Mouse (Mus musculus): Measurements from ENCODE around the gene Dnajc15.
"Not testable (repeated sequence)": the region's sequence is repeated elsewhere in the genome, so short reads cannot be mapped to it uniquely, and the experiment has no call there.

The Dnajc15 gene

DNA sequence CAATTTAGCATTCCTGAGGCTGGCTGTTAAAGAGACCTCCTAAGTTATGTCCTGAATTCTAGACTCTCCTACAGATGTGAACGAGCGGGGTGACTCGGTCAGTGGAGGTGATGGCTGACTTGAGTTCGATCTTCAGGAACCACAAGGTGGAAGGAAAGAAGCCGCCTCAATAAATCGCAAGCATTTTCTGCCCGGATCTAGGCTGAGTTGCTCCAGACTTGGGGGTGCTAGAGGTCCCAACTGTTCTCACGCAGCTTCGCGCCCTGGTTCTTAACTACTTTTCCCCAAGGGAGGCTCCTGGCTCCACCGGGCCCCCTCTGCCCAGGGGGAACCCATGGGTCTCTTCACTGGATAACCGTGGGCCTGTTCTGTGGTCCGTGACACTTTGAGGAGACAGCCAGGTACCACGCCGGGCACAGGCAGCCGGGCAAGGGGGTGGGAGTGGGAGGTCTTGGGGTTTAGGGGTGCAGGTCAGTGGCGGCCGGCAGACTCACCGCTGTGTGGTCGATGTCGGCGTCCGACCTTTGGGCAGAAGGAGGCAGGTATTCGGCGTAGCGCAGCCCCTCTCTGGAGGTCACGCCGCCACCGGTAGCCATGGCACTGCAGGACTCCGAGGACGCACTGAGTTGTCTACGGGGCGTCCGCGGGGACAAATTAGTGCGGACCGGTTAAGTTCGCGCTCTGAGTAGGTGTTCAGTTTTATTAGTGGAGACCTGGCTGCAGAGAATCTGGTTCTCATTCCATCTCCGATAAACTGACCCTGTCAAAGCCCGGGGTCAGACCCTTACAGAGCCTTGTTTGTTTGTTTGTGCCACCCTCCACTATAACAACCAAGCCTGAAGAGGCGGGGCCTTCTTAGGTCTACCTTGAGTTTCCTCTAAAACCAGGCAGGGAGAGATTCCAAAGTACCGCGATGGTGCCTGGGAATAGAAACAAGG is at the start of gene Dnajc15:
TSS of gene Dnajc15 (minus strand) at position 822 of the 938 bp plus-strand sequence.
- DNase-seq (ENCODE audit: extremely low read depth, insufficient read length, low spot score), result peak; percentile 73

DNA sequence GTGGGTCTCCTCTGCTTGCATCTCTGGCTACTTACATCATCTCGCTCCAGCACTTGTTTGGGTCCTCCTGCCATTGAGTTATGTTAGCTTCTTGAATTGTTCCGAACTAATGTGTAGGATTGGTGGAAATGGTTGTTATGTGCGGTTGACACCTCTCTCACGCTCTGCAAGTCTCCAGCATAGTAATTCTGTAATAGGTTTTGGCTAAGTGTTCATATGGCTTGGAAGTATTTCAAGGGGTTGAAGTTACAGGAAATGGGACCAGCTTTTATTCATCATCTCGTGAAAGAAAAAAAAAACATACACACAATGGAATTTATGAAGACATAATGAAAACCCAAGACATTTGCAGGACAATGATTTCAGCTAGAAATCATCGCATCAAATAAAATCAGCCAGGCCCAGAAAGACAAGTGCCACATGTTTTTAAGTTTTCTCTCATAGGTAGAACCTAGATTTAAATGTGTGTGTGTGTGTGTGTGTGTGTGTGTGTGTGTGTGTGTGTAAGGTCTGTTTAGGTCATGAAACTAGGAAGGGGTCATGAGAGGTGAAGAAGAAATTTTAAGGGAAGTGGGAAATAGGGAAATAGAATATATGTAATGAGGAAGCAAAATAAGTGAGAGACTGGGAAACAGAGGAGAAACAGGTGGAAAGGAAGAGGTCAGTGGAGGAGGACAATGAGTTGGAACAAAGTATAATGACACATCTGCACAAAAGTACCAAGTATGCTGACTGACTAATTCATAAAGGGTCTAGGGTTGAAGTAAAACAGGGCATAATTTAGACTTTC is 48.3 kb upstream of the Dnajc15 start:
- DNase-seq (ENCODE audit: extremely low read depth, insufficient read length, low spot score), result no peak

DNA sequence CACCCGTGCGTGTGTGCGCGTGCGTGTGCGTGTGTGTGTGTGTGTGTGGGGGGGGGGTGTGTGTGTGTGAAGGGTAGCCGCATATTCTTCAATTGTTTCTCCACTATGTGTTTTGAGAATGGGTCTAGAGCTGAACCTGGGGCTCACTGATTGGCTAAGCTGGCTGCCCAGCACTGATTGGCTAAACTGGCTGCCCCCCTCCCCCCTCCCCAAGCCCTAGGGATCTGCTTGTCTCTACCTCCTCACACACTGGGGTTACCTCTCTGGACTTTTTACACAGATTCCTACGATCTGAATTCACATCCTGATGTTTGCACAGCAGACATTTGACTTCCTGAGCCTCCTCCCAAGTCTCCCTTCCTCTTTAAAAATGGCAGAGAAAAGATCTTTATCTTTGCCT is 46.7 kb upstream of the Dnajc15 start:
- DNase-seq (ENCODE audit: extremely low read depth, insufficient read length, low spot score), result no peak

DNA sequence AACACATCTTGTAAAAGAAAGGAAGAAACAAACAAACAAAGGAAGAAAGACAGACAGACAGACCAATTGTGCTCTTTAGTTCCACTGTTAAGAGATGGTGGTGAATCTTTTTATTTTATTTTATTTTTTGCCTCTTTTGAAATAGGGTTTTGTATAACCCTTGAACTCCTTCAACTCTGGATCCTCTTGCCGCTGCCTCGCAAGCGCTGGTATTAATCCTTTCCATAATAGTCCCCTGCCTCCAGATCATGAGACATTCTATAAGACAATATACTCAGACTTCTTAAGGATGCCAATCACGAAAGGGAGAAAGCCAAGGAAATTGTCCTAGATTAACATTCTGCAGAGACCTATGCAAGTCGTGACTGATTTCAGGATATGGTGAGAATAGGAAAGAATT is 40.9 kb upstream of the Dnajc15 start:
- no peak for DNase-seq (ENCODE audit: extremely low read depth, insufficient read length, low spot score)

- no peak for DNase-seq (ENCODE audit: extremely low read depth, insufficient read length, low spot score)
Measured at GRCm38 (mm10) chr14:77906586-77906985, 31.7 kb upstream of the Dnajc15 start.

GRCm38 (mm10) chr14:77905466-77905865 is 30.5 kb upstream of the Dnajc15 start:
- DNase-seq (ENCODE audit: extremely low read depth, insufficient read length, low spot score), result no peak

DNA sequence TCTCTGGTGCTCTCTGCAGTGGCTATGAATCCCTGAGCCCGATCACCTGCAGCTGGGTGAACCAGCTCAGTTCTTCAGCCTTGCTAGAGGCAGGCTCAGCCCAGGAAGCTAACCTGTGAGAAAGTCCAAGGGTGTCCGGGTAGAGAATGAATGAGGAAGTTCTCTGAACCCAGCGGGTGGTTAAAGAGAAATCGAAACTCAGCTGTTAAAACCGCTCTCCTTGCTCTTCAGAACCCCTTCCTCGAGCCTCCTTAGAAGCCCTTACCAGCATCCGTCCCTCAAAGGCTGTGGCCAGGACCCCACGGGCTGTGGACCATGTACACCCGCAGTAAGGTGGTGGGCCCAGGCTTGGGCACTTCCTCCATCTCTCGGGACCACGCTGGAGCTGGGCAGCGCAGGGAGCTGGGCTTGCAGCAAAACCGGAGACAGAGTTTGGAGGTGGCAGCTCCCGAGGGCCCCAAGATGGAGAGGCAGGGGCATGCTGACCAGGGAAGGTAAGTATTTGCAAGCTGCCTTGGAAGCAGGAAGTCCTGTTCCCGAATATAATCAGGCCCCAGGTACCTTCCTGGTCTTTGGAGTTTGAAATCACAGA is 29.3 kb upstream of the Dnajc15 start, which contains the start of gene Epsti1:
TSS of gene Epsti1 (plus strand) at position 69 of the 592 bp plus-strand sequence.
- no peak for DNase-seq (ENCODE audit: extremely low read depth, insufficient read length, low spot score)

GRCm38 (mm10) chr14:77902541-77902940 is 27.6 kb upstream of the Dnajc15 start:
- DNase-seq (ENCODE audit: extremely low read depth, insufficient read length, low spot score), result no peak

DNA sequence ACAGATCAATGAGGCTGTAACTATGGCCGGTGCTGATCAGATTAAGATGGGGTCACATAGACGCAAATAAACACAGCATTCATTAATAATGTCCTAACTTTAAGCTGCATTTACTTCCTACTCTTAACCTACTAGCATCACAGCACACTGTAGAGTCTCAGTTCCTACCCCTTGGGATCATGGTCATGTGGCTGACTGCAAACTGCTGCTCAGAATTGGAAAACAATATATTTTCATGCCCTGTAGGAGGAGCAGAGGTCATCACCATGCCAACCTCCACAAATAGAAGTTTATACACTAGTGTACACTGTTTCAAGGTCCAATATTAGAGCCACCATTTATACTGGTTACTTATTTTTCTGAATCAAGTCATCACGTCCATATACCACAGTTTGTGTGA is 21.0 kb upstream of the Dnajc15 start:
- no peak for DNase-seq (ENCODE audit: extremely low read depth, insufficient read length, low spot score)

- no peak for DNase-seq (ENCODE audit: extremely low read depth, insufficient read length, low spot score)
Measured at GRCm38 (mm10) chr14:77889911-77890310, 15.0 kb upstream of the Dnajc15 start.

GRCm38 (mm10) chr14:77886941-77887340 is 12.0 kb upstream of the Dnajc15 start:
- DNase-seq (ENCODE audit: extremely low read depth, insufficient read length, low spot score), result no peak

- DNase-seq (ENCODE audit: extremely low read depth, insufficient read length, low spot score), result no peak
Measured at GRCm38 (mm10) chr14:77886376-77886775, 11.5 kb upstream of the Dnajc15 start.

- DNase-seq (ENCODE audit: extremely low read depth, insufficient read length, low spot score), result no peak
Measured at GRCm38 (mm10) chr14:77882669-77883068, 7.7 kb upstream of the Dnajc15 start.

DNA sequence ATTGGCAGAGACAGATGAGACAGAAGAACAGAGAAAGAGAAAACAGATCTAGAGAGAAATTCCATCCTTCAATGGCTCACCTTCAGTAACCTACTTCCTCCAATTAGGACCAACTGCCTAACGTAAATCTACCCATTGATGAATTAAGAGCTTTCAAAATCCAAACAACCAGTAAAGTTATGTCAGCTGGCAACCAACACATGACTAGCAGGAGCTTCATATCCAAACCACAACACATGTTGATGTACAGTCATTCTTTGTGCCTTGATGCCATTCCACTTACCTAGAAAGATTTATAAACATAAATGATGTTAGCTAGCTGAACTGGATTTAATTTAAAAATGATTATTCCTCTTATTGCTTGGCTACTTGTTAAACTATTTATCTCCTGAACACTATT is 7.1 kb upstream of the Dnajc15 start:
- no peak for DNase-seq (ENCODE audit: extremely low read depth, insufficient read length, low spot score)

DNA sequence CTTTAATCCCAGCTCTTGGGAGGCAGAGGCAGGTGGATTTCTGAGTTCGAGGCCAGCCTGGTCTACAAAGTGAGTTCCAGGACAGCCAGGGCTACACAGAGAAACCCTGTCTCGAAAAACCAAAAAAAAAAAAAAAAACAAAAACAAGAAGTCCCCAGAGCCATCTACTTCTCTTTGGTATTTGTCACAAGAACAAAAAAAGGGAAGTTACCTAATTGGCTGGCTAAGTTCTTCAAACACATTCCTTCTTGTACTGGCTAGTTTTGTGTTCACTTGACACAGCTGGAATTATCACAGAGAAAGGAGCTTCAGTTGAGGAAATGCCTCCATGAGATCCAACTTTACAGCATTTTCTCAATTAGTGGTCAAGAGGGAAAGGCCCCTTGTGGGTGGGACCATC is 3.0 kb upstream of the Dnajc15 start:
- DNase-seq (ENCODE audit: extremely low read depth, insufficient read length, low spot score), result not testable (repeated sequence)

DNA sequence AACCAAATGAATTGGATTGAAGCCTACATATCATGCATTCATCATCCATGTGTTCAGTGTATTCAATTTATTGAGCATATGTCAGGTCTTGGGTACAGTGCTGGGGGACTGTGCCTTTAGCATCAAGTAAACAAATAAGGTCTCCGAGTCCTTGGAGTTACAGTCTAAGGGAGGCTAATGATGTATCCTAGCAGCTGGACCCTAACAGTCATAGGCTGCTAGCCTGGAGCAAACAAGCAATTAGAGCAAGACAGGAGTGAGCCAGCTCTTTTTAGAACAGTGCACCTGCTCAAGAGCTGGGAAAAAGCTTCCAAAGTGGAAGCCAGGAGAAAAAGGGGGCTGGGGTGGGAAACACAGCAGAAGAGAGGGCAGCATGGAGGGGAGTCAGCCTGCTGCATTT is 1.3 kb upstream of the Dnajc15 start:
- no peak for DNase-seq (ENCODE audit: extremely low read depth, insufficient read length, low spot score)

DNA sequence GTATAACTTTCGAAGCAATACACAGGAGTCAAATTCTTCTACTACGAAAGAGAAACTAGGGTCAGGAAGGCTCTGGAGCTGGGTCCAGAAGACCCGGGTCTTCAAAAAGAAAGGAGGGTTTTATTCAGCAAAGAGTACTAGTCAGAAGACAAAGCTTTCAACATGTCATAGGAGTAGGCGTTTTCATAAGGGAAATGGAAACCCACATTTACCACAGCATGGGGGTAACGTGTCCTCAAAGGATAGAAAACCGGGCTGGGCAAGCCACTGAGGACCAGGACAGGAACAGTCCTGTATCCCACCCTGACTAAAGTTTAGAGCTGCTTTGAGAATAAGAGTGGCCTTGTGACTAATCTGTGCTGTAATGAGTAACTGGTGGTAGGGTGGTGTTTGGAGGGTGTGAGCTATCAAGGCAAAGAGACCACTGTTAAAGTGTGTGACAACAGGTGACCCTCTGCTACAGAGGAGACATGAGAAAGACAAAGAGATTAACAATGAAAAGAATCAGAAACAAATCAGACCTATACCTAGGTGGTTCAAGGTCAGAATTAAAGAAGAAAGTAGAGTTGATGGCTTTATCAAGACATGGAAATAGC is 3.4 kb downstream of the Dnajc15 start:
- no peak for DNase-seq (ENCODE audit: extremely low read depth, insufficient read length, low spot score)

GRCm38 (mm10) chr14:77870926-77871325 is 4.0 kb downstream of the Dnajc15 start:
- no peak for DNase-seq (ENCODE audit: extremely low read depth, insufficient read length, low spot score)

DNA sequence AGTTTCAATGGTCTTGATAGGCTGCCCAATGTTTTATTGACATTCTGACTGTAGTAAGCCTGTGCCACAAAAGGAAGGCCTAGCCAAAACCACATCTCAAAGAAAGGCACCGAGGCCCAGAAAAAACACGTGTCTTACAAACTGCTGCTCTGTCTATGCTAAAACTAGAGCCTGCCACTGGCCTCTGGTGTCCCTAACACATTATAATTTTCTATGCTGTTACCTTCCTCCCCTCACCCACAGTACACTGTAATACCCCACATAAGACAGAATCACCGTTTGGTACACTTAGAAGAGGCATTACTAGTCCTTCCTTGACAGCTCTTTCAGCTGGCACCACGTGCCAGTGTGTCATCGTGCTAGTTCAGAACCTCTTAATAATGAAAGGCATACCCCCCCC is 7.3 kb downstream of the Dnajc15 start:
- DNase-seq (ENCODE audit: extremely low read depth, insufficient read length, low spot score), result no peak

GRCm38 (mm10) chr14:77864510-77864909 is 10.4 kb downstream of the Dnajc15 start:
- no peak for DNase-seq (ENCODE audit: extremely low read depth, insufficient read length, low spot score)

DNA sequence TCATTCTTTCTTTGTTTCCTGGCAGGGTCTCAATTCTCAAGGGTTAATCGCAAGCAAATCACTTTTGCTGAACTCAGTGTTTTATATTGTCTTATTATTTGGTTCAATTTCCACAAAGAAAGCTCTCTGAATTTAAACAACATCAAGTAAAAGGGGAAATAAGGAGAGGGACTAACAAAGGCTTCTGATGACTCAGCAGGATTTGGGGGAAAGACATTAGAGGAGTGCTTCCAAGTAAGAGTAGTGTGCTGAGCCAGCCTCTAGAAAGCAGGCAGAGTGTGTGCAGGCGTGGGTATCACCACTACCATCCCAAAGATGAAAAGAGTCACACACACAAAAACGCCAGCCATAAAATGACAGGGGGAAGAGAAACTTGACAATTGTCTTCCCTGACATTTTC is 10.9 kb downstream of the Dnajc15 start:
- no peak for DNase-seq (ENCODE audit: extremely low read depth, insufficient read length, low spot score)
